Comparison of ENCODE assay signal across 35 mouse cellular contexts in the genomic region with DNA sequence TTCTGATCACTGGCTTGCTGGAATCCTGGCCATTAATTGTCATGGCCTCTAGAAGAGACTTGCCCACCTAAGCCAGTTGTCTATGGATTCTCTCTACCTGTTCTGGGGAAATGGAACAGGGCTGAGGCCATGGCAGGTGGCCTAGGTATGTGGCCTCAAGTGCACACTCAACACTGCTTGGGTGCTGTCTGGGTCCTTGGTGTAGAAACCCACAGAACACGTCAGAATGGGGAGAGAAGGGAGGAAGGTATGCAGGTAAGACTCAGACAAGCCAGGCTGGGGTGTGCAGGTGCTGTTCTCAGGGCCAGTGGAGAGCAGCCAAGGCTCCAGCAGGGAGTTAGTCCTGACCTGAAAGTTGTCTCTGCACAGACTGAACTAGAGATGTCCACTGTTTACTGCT.
"Had no signal": no experiment of that assay in that cellular context is flagged by ENCODE, and none has a peak within 500 bp of the region (broad histone marks: within the 10 kb centered on the region; RNA-seq: fewer than 3 reads in every experiment).

No protein-coding gene starts in this region.

- ATAC-seq: hindbrain, embryonic 16.5 days; hindbrain, postnatal 0 days; inflammation-experienced regulatory T-cells, adult 6 months; intestine, embryonic 15.5 days; intestine, embryonic 16.5 days; intestine, postnatal 0 days had no signal

- H3K4me1 ChIP-seq: hindbrain, embryonic 12.5 days; hindbrain, embryonic 13.5 days; hindbrain, embryonic 15.5 days had no signal

- H3K27me3 ChIP-seq: heart, embryonic 15.5 days; hindbrain, embryonic 12.5 days; hindbrain, embryonic 13.5 days; hindbrain, embryonic 15.5 days; intestine, embryonic 15.5 days; kidney, embryonic 15.5 days had no signal

- H3K4me2 ChIP-seq: heart, embryonic 11.5 days; heart, embryonic 12.5 days; heart, embryonic 13.5 days; heart, embryonic 15.5 days; hindbrain, embryonic 12.5 days; hindbrain, embryonic 13.5 days; hindbrain, embryonic 14.5 days; hindbrain, embryonic 15.5 days; intestine, embryonic 15.5 days; kidney, embryonic 15.5 days had no signal

- H3K27ac ChIP-seq: heart, embryonic 10.5 days; heart, embryonic 13.5 days; heart, embryonic 15.5 days; hindbrain, embryonic 10.5 days; hindbrain, embryonic 12.5 days; hindbrain, embryonic 13.5 days; hindbrain, embryonic 14.5 days; hindbrain, embryonic 15.5 days; hindbrain, postnatal 0 days; intestine, embryonic 15.5 days; kidney, embryonic 15.5 days; kidney, postnatal 0 days; layer of hippocampus, adult 2 months had no signal

- H3K4me3 ChIP-seq: heart, embryonic 10.5 days; heart, embryonic 12.5 days; heart, embryonic 13.5 days; heart, embryonic 15.5 days; hindbrain, embryonic 10.5 days; hindbrain, embryonic 12.5 days; hindbrain, embryonic 13.5 days; hindbrain, embryonic 15.5 days; intestine, embryonic 15.5 days; kidney, embryonic 15.5 days; layer of hippocampus, adult 2 months had no signal

- DNase-seq: heart, postnatal 10 days; heart, postnatal 14 days; heart, postnatal 36 days; heart, postnatal 4 days; kidney, adult 11 months; kidney, adult 18-20 months; kidney, adult 2 months; kidney, adult 8-10 months; kidney, adult 9 months; kidney, postnatal 10 days; kidney, postnatal 14 days; kidney, postnatal 25 days; kidney, postnatal 36 days; kidney, postnatal 4 days; layer of hippocampus, adult 9-11 months; layer of hippocampus, postnatal 36 days had no signal

- H3K9me3 ChIP-seq: heart, embryonic 10.5 days; heart, embryonic 12.5 days; heart, embryonic 13.5 days; heart, embryonic 15.5 days; hindbrain, embryonic 10.5 days; hindbrain, embryonic 12.5 days; hindbrain, embryonic 13.5 days; hindbrain, embryonic 15.5 days; intestine, embryonic 15.5 days; kidney, embryonic 15.5 days had no signal

- H3K36me3 ChIP-seq: heart, embryonic 10.5 days; heart, embryonic 12.5 days; heart, embryonic 13.5 days; heart, embryonic 15.5 days; hindbrain, embryonic 10.5 days; hindbrain, embryonic 12.5 days; hindbrain, embryonic 13.5 days; hindbrain, embryonic 15.5 days; intestine, embryonic 15.5 days; kidney, embryonic 15.5 days had no signal

- H3K9ac ChIP-seq: heart, embryonic 12.5 days; heart, embryonic 13.5 days; heart, embryonic 15.5 days; hindbrain, embryonic 12.5 days; hindbrain, embryonic 13.5 days; hindbrain, embryonic 14.5 days; hindbrain, embryonic 15.5 days; intestine, embryonic 15.5 days; kidney, embryonic 15.5 days had no signal
